In genomic region chr7:81212697-81213346, GRCm38 (mm10) we compare ENCODE assay signal across 8 mouse cellular contexts. TPM values are rescaled to one million over a fixed set of nuclear protein-coding genes. Genes with fewer than 3 reads are reported as not detected.
A peak's percentile ranks its signal among the peaks of the same experiment; 100 is the strongest.
DNase-seq lines count a peak whose midpoint lies in the region; ATAC-seq lines count a peak whose summit lies in the region.

No protein-coding gene starts in this region.

- H3K9ac ChIP-seq in forebrain, embryonic 15.5 days (replicated peaks): no peak overlapping the region
- peak overlapping the region; percentile 17; the same call in 1 of the 2 replicates for H3K9ac ChIP-seq in liver, embryonic 15.5 days
- H3K9ac ChIP-seq in stomach, embryonic 14.5 days (replicated peaks; ENCODE audit: low read depth, low read length): peak overlapping the region; percentile 8

- H3K4me2 ChIP-seq in forebrain, embryonic 15.5 days (replicated peaks): peak overlapping the region; percentile 49
- H3K4me2 ChIP-seq in liver, embryonic 15.5 days: peak overlapping the region; percentile 70
- peak overlapping the region; percentile 43 for H3K4me2 ChIP-seq in stomach, embryonic 14.5 days (replicated peaks; ENCODE audit: low read depth, low read length)

- under 1% methylated on average over 49 of the region's 57 CpGs for WGBS in forebrain, embryonic 15.5 days
- under 1% methylated on average over 57 of the region's 57 CpGs for WGBS in large intestine, adult 2 months
- under 1% methylated on average over 57 of the region's 57 CpGs for WGBS in liver, embryonic 15.5 days (ENCODE audit: insufficient replicate concordance)
- under 1% methylated on average over 57 of the region's 57 CpGs for WGBS in stomach, embryonic 14.5 days

- no peak overlapping the region for H3K27ac ChIP-seq in forebrain, embryonic 15.5 days (replicated peaks)
- peak overlapping the region; percentile 65 for H3K27ac ChIP-seq in liver, embryonic 15.5 days (replicated peaks)
- H3K27ac ChIP-seq in stomach, embryonic 14.5 days (ENCODE audit: low read length): peak overlapping the region; percentile 1; the same call in 1 of the 2 replicates

- H3K4me1 ChIP-seq in forebrain, embryonic 15.5 days: peaks cover 21% of the 10 kb centered on the region
- peaks cover 26% of the 10 kb centered on the region for H3K4me1 ChIP-seq in liver, embryonic 15.5 days (replicated peaks)
- H3K4me1 ChIP-seq in stomach, embryonic 14.5 days (ENCODE audit: control insufficient read depth, insufficient read depth, low read length): peaks cover 3% of the 10 kb centered on the region; the same call in 1 of the 2 replicates

- no peaks in the 10 kb centered on the region for H3K9me3 ChIP-seq in forebrain, embryonic 15.5 days
- H3K9me3 ChIP-seq in liver, embryonic 15.5 days (replicated peaks): no peaks in the 10 kb centered on the region
- no peaks in the 10 kb centered on the region for H3K9me3 ChIP-seq in stomach, embryonic 14.5 days (ENCODE audit: control insufficient read depth, low read depth, low read length)

- DNase-seq in CD4-positive, CD25-positive, alpha-beta regulatory T cell, adult 2 months (ENCODE audit: low read depth, low spot score): peak; percentile 95
- DNase-seq in c-Kit-positive CD71-positive TER-119-negative erythroid progenitor cells, embryonic 14.5 days (ENCODE audit: low read depth): peak; percentile 68
- DNase-seq in heart, postnatal 14 days: peak; percentile 98
- peak; percentile 56 for DNase-seq in large intestine, adult 2 months (ENCODE audit: low read depth, low spot score)
- DNase-seq in neural tube, embryonic 10.5 days (ENCODE audit: extremely low spot score, low spot score): peak; percentile 94

- H3K27me3 ChIP-seq in forebrain, embryonic 15.5 days: peaks cover 65% of the 10 kb centered on the region
- H3K27me3 ChIP-seq in liver, embryonic 15.5 days: peaks cover 77% of the 10 kb centered on the region
- H3K27me3 ChIP-seq in stomach, embryonic 14.5 days (ENCODE audit: control insufficient read depth, insufficient read depth, low read length): 0 out of 2 replicates have a peak, but pooled peaks cover 7% of the 10 kb centered on the region

- H3K4me3 ChIP-seq in forebrain, embryonic 15.5 days: peak overlapping the region; percentile 47
- peak overlapping the region; percentile 58 for H3K4me3 ChIP-seq in liver, embryonic 15.5 days (replicated peaks)
- H3K4me3 ChIP-seq in stomach, embryonic 14.5 days (ENCODE audit: low read depth, low read length): peak overlapping the region; percentile 48

- intact Hi-C loops in heart, postnatal 14 days (cut with DNase I): no loop called here

- ATAC-seq in forebrain, embryonic 15.5 days (replicated peaks): peak; percentile 83
- ATAC-seq in liver, embryonic 15.5 days (ENCODE audit: insufficient read depth): peak; percentile 82
- ATAC-seq in stomach, embryonic 14.5 days (ENCODE audit: insufficient number of reproducible peaks, insufficient read depth, low FRiP score, low read depth): peak; percentile 87

- no peaks in the 10 kb centered on the region for H3K36me3 ChIP-seq in forebrain, embryonic 15.5 days
- H3K36me3 ChIP-seq in liver, embryonic 15.5 days (replicated peaks): no peaks in the 10 kb centered on the region
- no peaks in the 10 kb centered on the region for H3K36me3 ChIP-seq in stomach, embryonic 14.5 days (ENCODE audit: control insufficient read depth, insufficient read depth, low read length)

RNA-seq across cellular contexts. Expression of gene Pde8a, which starts 0.6 kb away (rescaled TPM):
- polyA plus RNA-seq in forebrain, embryonic 15.5 days (2015; fragmentation: Nextera tagmentation; extraction: Ambion mirVana): 1.6 and 2.2 TPM in 2 replicates
- total RNA-seq in heart, postnatal 14 days (2021): 10 to 100 TPM; 13.2 to 14.6 TPM
- 3.3 and 3.4 TPM in 2 replicates for polyA plus RNA-seq in large intestine, adult 2 months (2012; rRNA removed)
- polyA plus RNA-seq in liver, embryonic 15.5 days (2015; fragmentation: Nextera tagmentation; extraction: Ambion mirVana): 1.8 and 2.2 TPM in 2 replicates
- polyA plus RNA-seq in stomach, embryonic 14.5 days (2014; fragmentation: Nextera tagmentation; extraction: Ambion mirVana): 4.2 and 4.4 TPM in 2 replicates
